Comparison of ENCODE assay signal across 12 mouse cellular contexts in the genomic region with DNA sequence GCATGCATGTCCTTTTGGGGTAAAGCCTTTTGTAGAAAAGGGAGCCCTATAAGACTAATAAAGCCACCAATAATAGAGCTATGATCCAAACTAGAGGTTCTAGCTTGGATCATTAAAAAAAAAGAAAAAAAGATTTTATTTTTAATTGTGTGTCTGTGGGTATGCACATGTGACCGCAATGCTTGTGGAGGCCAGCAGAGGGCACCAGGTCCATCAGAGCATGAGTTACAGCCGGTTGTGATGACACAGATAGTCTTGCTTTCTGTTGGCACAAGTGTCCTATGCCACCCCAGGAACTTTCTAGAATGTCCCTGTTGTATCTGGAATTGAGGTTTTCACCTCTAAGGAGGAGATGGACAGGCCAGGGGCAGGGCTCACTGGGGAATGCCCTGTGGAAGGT. TPM values are rescaled to one million over a fixed set of nuclear protein-coding genes. Genes with fewer than 3 reads are reported as not detected.
DNase-seq lines count a peak whose midpoint lies in the region; ATAC-seq and TF ChIP-seq lines count a peak whose summit lies in the region.
"Had no signal": no experiment of that assay in that cellular context is flagged by ENCODE, and none has a peak within 500 bp of the region (broad histone marks: within the 10 kb centered on the region; RNA-seq: fewer than 3 reads in every experiment).

No protein-coding gene starts in this region.

- no peak overlapping the region for H3K4me3 ChIP-seq in testis, adult 2 months (ENCODE audit: control insufficient read depth, low read depth, low read length)
- H3K4me3 ChIP-seq in bone marrow, adult 2 months (replicated peaks; ENCODE audit: control insufficient read depth, low read depth, low read length) = no peak overlapping the region
- no peak overlapping the region for H3K4me3 ChIP-seq in midbrain, embryonic 16.5 days (ENCODE audit: low read depth, low read length)
- H3K4me3 ChIP-seq: heart, embryonic 15.5 days had no signal

- H3K4me1 ChIP-seq in testis, adult 2 months (ENCODE audit: control insufficient read depth, insufficient read depth, low read length) = peaks cover 7% of the 10 kb centered on the region
- H3K4me1 ChIP-seq in bone marrow, adult 2 months (ENCODE audit: control insufficient read depth, insufficient read depth, low read length) = no peaks in the 10 kb centered on the region; the same call in 1 of the 2 replicates
- peaks cover 3% of the 10 kb centered on the region; the same call in 1 of the 2 replicates for H3K4me1 ChIP-seq in midbrain, embryonic 16.5 days (ENCODE audit: control insufficient read depth, insufficient read depth, low read length)

- no peaks in the 10 kb centered on the region for H3K9me3 ChIP-seq in midbrain, embryonic 16.5 days (replicated peaks; ENCODE audit: control insufficient read depth, low read length, poor library complexity, severe bottlenecking)
- H3K9me3 ChIP-seq: heart, embryonic 15.5 days had no signal

- DNase-seq in heart, postnatal 4 days = peak; percentile 24
- no peak for DNase-seq in heart, postnatal 10 days
- no peak for DNase-seq in testis, postnatal 14 days (ENCODE audit: low spot score)
- no peak for DNase-seq in left cerebral cortex, postnatal 10 days (ENCODE audit: extremely low spot score in 1 of 2, low spot score in 2 of 2)
- DNase-seq: forebrain, postnatal 0 days had no signal

- no peak overlapping the region for H3K9ac ChIP-seq in midbrain, embryonic 16.5 days (ENCODE audit: low read depth, low read length)
- H3K9ac ChIP-seq: forebrain, postnatal 0 days; heart, embryonic 15.5 days had no signal

- H3K4me2 ChIP-seq in midbrain, embryonic 16.5 days (ENCODE audit: low read length) = no peak overlapping the region
- H3K4me2 ChIP-seq: heart, embryonic 15.5 days had no signal

- no peaks in the 10 kb centered on the region for H3K27me3 ChIP-seq in testis, adult 2 months (ENCODE audit: control insufficient read depth, insufficient read depth, low read length)
- peaks cover 5% of the 10 kb centered on the region for H3K27me3 ChIP-seq in midbrain, embryonic 16.5 days (ENCODE audit: control insufficient read depth, insufficient read depth, low read depth, low read length)
- H3K27me3 ChIP-seq: heart, embryonic 15.5 days; Patski had no signal

- no peak for TF ChIP-seq POLR2A in testis, adult 2 months (IDR thresholded peaks at IDR 0.05; ENCODE audit: control insufficient read depth, low read depth, low read length)
- no peak for TF ChIP-seq POLR2A in bone marrow, adult 2 months (IDR thresholded peaks at IDR 0.05; ENCODE audit: borderline replicate concordance, control insufficient read depth, low read depth, low read length)

- TF ChIP-seq CTCF in testis, adult 2 months (IDR thresholded peaks at IDR 0.05; ENCODE audit: control insufficient read depth, insufficient read depth, insufficient replicate concordance, low read depth, low read length) = peak; percentile 65; the same call in 1 of the 2 replicates
- TF ChIP-seq CTCF in bone marrow, adult 2 months (IDR thresholded peaks at IDR 0.05; ENCODE audit: control insufficient read depth, insufficient read depth, low read length) = peak; percentile 67

- intact Hi-C loops in heart, postnatal 10 days (cut with DNase I) = no loop called here
- intact Hi-C loops in left cerebral cortex, postnatal 10 days (cut with DNase I) = no loop called here

- WGBS in bone marrow, adult 2 months = 90% methylated on average over 2 of the region's 2 CpGs
- WGBS in midbrain, embryonic 16.5 days = 89% methylated on average over 2 of the region's 2 CpGs

- H3K36me3 ChIP-seq in testis, adult 2 months (ENCODE audit: control insufficient read depth, insufficient read depth, low read length) = no peaks in the 10 kb centered on the region
- H3K36me3 ChIP-seq in midbrain, embryonic 16.5 days (ENCODE audit: control insufficient read depth, insufficient read depth, low read length) = 0 out of 2 replicates have a peak, but pooled peaks cover 4% of the 10 kb centered on the region

- no peak overlapping the region for H3K27ac ChIP-seq in testis, adult 2 months (ENCODE audit: control insufficient read depth, insufficient read depth, low read depth, low read length)
- no peak overlapping the region for H3K27ac ChIP-seq in bone marrow, adult 2 months (ENCODE audit: control insufficient read depth, insufficient read depth, low read depth, low read length, poor library complexity)
- no peak overlapping the region for H3K27ac ChIP-seq in midbrain, embryonic 16.5 days (ENCODE audit: low read length)
- H3K27ac ChIP-seq: heart, embryonic 15.5 days had no signal

- 0 out of 2 replicates have a peak, but pooled peaks have one; percentile 16 for ATAC-seq in neutrophil, adult 5-6 weeks (ENCODE audit: extremely low read depth, insufficient number of reproducible peaks, low FRiP score, poor library complexity, severe bottlenecking)
- ATAC-seq in midbrain, embryonic 16.5 days = no peak
- ATAC-seq: forebrain, postnatal 0 days; Patski had no signal

RNA-seq across cellular contexts. Expression of a gene that starts 5.4 kb away (rescaled TPM):
- total RNA-seq in heart, postnatal 4 days (2021) = 100 to 1,000 TPM; 123 to 125 TPM
- 100 to 1,000 TPM; 135 to 140 TPM for total RNA-seq in heart, postnatal 10 days (2021)
- 65.6 and 71.7 TPM in 2 replicates for polyA plus RNA-seq in testis, adult 2 months (2012; rRNA removed)
- polyA plus RNA-seq in bone marrow, adult 2 months (2011; ENCODE audit: insufficient read depth, insufficient read length, low replicate concordance, missing spikeins) = 143 and 318 TPM in 2 replicates
- total RNA-seq in neutrophil, adult 5-6 weeks (2017) = 524 and 552 TPM in 2 replicates
- total RNA-seq in left cerebral cortex, postnatal 10 days (2021) = 10 to 100 TPM; 28.3 to 30.3 TPM
- polyA plus RNA-seq in midbrain, embryonic 16.5 days (2015; fragmentation: Nextera tagmentation; extraction: Ambion mirVana) = 50.1 and 50.8 TPM in 2 replicates

RNA-seq across cellular contexts. Expression of a gene that starts 20.7 kb away (rescaled TPM):
- total RNA-seq in heart, postnatal 4 days (2021) = 10 to 100 TPM; 67.6 to 67.7 TPM
- total RNA-seq in heart, postnatal 10 days (2021) = 10 to 100 TPM; 54.8 to 55.9 TPM
- polyA plus RNA-seq in testis, adult 2 months (2012; rRNA removed) = 31.2 and 31.7 TPM in 2 replicates
- polyA plus RNA-seq in bone marrow, adult 2 months (2011; ENCODE audit: insufficient read depth, insufficient read length, low replicate concordance, missing spikeins) = 74.2 and 101 TPM in 2 replicates
- 73.3 and 79.9 TPM in 2 replicates for total RNA-seq in neutrophil, adult 5-6 weeks (2017)
- 100 to 1,000 TPM; 106 to 111 TPM for total RNA-seq in left cerebral cortex, postnatal 10 days (2021)
- polyA plus RNA-seq in midbrain, embryonic 16.5 days (2015; fragmentation: Nextera tagmentation; extraction: Ambion mirVana) = 102 and 114 TPM in 2 replicates

RNA-seq across cellular contexts. Expression of a gene that starts 20.8 kb away (rescaled TPM):
- 10 to 100 TPM; 82.7 to 88.9 TPM for total RNA-seq in heart, postnatal 4 days (2021)
- total RNA-seq in heart, postnatal 10 days (2021) = 10 to 100 TPM; 76.8 to 77.1 TPM
- 86.5 and 87.0 TPM in 2 replicates for polyA plus RNA-seq in testis, adult 2 months (2012; rRNA removed)
- 121 and 164 TPM in 2 replicates for polyA plus RNA-seq in bone marrow, adult 2 months (2011; ENCODE audit: insufficient read depth, insufficient read length, low replicate concordance, missing spikeins)
- 170 and 185 TPM in 2 replicates for total RNA-seq in neutrophil, adult 5-6 weeks (2017)
- total RNA-seq in left cerebral cortex, postnatal 10 days (2021) = 10 to 100 TPM; 85.7 to 86.1 TPM
- polyA plus RNA-seq in midbrain, embryonic 16.5 days (2015; fragmentation: Nextera tagmentation; extraction: Ambion mirVana) = 167 and 175 TPM in 2 replicates

RNA-seq across cellular contexts. Expression of a gene that starts 35.6 kb away (rescaled TPM):
- total RNA-seq in heart, postnatal 4 days (2021) = not detected
- total RNA-seq in heart, postnatal 10 days (2021) = not detected
- 4.0 and 4.4 TPM in 2 replicates for polyA plus RNA-seq in testis, adult 2 months (2012; rRNA removed)
- 7.0 TPM in 1 of 2 replicates, not detected in the other for polyA plus RNA-seq in bone marrow, adult 2 months (2011; ENCODE audit: insufficient read depth, insufficient read length, low replicate concordance, missing spikeins)
- not detected in 2 replicates for total RNA-seq in neutrophil, adult 5-6 weeks (2017)
- not detected for total RNA-seq in left cerebral cortex, postnatal 10 days (2021)
- not detected in 2 replicates for polyA plus RNA-seq in midbrain, embryonic 16.5 days (2015; fragmentation: Nextera tagmentation; extraction: Ambion mirVana)
- total RNA-seq: forebrain, postnatal 0 days had no signal
- polyA plus RNA-seq: forebrain, postnatal 0 days; heart, embryonic 15.5 days; limb, embryonic 14.5 days had no signal

RNA-seq across cellular contexts. Expression of a gene that starts 35.8 kb away (rescaled TPM):
- total RNA-seq in heart, postnatal 4 days (2021) = 10 to 100 TPM; 71.9 to 78.2 TPM
- 10 to 100 TPM; 73.9 to 74.7 TPM for total RNA-seq in heart, postnatal 10 days (2021)
- polyA plus RNA-seq in testis, adult 2 months (2012; rRNA removed) = 147 and 153 TPM in 2 replicates
- polyA plus RNA-seq in bone marrow, adult 2 months (2011; ENCODE audit: insufficient read depth, insufficient read length, low replicate concordance, missing spikeins) = 46.8 and 114 TPM in 2 replicates
- total RNA-seq in neutrophil, adult 5-6 weeks (2017) = 71.2 and 79.7 TPM in 2 replicates
- total RNA-seq in left cerebral cortex, postnatal 10 days (2021) = 100 to 1,000 TPM; 178 to 190 TPM
- polyA plus RNA-seq in midbrain, embryonic 16.5 days (2015; fragmentation: Nextera tagmentation; extraction: Ambion mirVana) = 277 and 284 TPM in 2 replicates
